Mouse (Mus musculus): ENCODE data around the gene Ubqln4.

GRCm38 (mm10) chr3:88575540-88575939, 22.0 kb downstream of the Ubqln4 start, which contains the start of gene Ssr2:
- no peak for TF ChIP-seq CTCF (IDR thresholded peaks at IDR 0.05; ENCODE audit: low read depth)
- no peak for TF ChIP-seq EP300 (IDR thresholded peaks at IDR 0.05; ENCODE audit: low read depth)

Measured in liver, embryonic 14.5 days (tissue).